Mouse (Mus musculus): Measurements from ENCODE around the gene Gm17617. TPM values are rescaled to one million over a fixed set of nuclear protein-coding genes. Genes with fewer than 3 reads are reported as not detected.
A peak's percentile ranks its signal among the peaks of the same experiment; 100 is the strongest.

The Gm17617 gene
- polyA plus RNA-seq (2014; fragmentation: Nextera tagmentation; extraction: Ambion mirVana) = not detected in 2 replicates

DNA sequence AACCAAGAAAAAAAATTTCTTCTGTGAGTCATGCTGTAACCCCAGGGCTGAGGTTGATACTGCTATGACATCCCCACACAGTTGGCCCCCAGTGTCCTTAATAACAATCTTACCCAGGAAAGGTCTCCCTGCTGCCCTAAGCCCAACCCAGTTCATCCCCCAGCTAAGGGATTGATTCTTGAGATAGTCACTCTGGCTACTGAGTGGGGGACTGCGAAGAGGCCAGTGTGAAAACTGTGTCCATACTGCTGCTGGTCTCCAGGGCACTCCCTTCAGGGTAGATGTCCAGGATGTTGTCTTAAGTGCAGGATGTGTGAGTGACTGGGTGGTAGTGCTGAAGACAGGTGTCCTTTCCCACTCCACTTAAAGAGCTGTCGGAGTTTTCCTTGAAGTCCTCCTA is at the start of gene Gm17617:
Gm17617 (minus strand) TSS at position 101 of the 400 bp plus-strand sequence.
- Histone ChIP-seq H3K4me2 (ENCODE audit: low read depth, low read length) (no peak within 1 kb of the TSS), H3K36me3 (replicated peaks; ENCODE audit: control insufficient read depth, insufficient read depth, low read depth, low read length) (peaks cover 3% of the 10 kb centered on the region), H3K4me3 (ENCODE audit: low read depth, low read length) (no peak within 1 kb of the TSS), H3K27me3 (ENCODE audit: control insufficient read depth, insufficient read depth, low read length) (no peaks in the 10 kb centered on the region), H3K9ac (replicated peaks; ENCODE audit: low read length) (no peak within 1 kb of the TSS), H3K9me3 (replicated peaks; ENCODE audit: control insufficient read depth, low read length) (no peaks in the 10 kb centered on the region), H3K4me1 (ENCODE audit: control insufficient read depth, insufficient read depth, low read length) (no peaks in the 10 kb centered on the region), H3K27ac (replicated peaks; ENCODE audit: low read depth, low read length) (no peak within 1 kb of the TSS)
- DNase-seq (ENCODE audit: low spot score) (no peak), ATAC-seq (replicated peaks; ENCODE audit: insufficient number of reproducible peaks, low FRiP score, low TSS enrichment, low read depth) (no peak)
- WGBS = 91% methylated on average over 2 of the region's 2 CpGs

DNA sequence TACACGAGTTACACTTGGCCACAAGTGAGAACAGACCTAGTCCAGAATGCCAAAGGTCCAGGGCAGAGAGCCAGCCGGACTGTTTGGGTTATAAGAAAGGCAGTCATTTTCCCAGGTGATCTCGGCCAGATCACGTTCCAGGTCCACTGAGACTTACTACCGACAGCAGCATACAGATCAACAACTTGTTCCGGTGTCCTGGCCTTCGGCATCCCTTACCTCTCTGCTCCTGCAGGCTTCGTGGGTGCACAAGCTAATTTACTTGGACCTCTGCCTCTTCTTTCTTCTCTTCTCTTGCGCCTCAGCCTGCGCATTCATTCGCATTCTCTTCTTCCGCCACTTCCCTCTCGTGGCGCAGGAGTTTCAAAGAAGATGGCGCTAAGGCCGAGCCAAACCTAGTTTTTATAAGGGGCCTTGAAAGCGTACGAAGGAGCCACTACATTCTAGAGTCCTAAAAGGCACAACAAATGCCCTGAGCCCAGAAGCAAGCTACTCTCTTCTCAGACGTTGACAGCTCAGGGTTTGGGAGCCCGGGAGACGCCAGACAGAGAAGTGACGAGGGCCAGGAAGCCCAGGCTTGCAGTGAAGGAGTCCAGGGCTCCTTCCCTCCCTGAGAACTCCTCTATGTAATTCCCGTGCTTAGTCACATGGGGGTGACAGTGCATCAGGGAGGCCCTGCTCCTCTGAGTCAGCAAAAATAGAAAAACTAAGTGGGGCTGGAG is 49.0 kb upstream of the Gm17617 start:
- DNase-seq (ENCODE audit: low spot score) (peak; percentile 75), ATAC-seq (replicated peaks; ENCODE audit: insufficient number of reproducible peaks, low FRiP score, low TSS enrichment, low read depth) (peak; percentile 61; the same call in 1 of the 2 replicates)
- Histone ChIP-seq H3K36me3 (replicated peaks; ENCODE audit: control insufficient read depth, insufficient read depth, low read depth, low read length) (no peaks in the 10 kb centered on the region), H3K9ac (replicated peaks; ENCODE audit: low read length) (peak overlapping the region; percentile 60), H3K4me3 (ENCODE audit: low read depth, low read length) (peak overlapping the region; percentile 32), H3K27me3 (ENCODE audit: control insufficient read depth, insufficient read depth, low read length) (no peaks in the 10 kb centered on the region), H3K4me1 (ENCODE audit: control insufficient read depth, insufficient read depth, low read length) (no peaks in the 10 kb centered on the region), H3K4me2 (ENCODE audit: low read depth, low read length) (peak overlapping the region; percentile 44), H3K9me3 (replicated peaks; ENCODE audit: control insufficient read depth, low read length) (no peaks in the 10 kb centered on the region), H3K27ac (replicated peaks; ENCODE audit: low read depth, low read length) (no peak overlapping the region)
- 4% methylated on average over 23 of the region's 23 CpGs for WGBS

DNA sequence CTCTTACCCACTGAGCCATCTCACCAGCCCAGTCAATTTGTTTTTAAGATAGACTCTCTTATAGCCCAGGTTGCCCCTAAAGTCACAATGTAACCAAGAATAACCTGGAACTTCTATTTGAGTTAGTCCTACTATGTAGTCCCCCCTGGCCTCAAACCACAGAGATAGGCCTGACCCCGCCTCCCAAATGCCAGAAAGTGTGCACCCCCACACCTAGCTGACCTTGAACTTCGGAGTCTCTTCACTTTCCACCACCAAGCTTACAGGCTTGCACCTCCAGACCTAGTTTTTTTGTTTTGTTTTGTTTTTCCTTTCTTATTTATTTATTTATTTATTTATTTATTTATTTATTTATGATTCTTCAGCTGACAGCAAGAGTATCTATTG is 48.4 kb upstream of the Gm17617 start:
- DNase-seq (ENCODE audit: low spot score) (no peak), ATAC-seq (replicated peaks; ENCODE audit: insufficient number of reproducible peaks, low FRiP score, low TSS enrichment, low read depth) (0 out of 2 replicates have a peak, but pooled peaks have one; percentile 16)
- Histone ChIP-seq H3K36me3 (replicated peaks; ENCODE audit: control insufficient read depth, insufficient read depth, low read depth, low read length) (no peaks in the 10 kb centered on the region), H3K9me3 (replicated peaks; ENCODE audit: control insufficient read depth, low read length) (no peaks in the 10 kb centered on the region), H3K9ac (replicated peaks; ENCODE audit: low read length) (no peak overlapping the region; the same call in 1 of the 2 replicates), H3K4me3 (ENCODE audit: low read depth, low read length) (no peak overlapping the region; the same call in 1 of the 2 replicates), H3K27me3 (ENCODE audit: control insufficient read depth, insufficient read depth, low read length) (no peaks in the 10 kb centered on the region), H3K4me1 (ENCODE audit: control insufficient read depth, insufficient read depth, low read length) (no peaks in the 10 kb centered on the region), H3K4me2 (ENCODE audit: low read depth, low read length) (no peak overlapping the region), H3K27ac (replicated peaks; ENCODE audit: low read depth, low read length) (no peak overlapping the region)
- WGBS = 66% methylated on average over 2 of the region's 2 CpGs

DNA sequence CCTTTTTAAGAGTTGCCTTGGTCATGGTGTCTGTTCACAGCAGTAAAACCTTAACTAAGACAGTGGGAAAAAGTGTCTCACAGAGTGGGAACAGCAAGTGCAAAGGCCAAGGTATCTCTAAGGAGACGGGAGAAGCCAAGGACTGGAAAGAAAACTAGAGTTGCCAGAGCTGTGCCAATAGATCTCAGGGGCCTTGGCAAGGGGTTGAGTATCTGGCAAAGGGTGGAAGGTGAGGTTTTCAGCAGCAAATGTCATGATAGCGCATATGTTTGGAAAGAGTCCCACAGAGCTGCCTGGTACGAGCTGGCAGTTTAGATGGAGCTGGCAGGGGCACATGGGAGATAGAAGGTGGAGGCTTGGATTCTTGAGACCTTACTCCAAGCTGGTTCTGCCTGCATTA is 46.2 kb upstream of the Gm17617 start:
- 88% methylated on average over 3 of the region's 3 CpGs for WGBS
- Histone ChIP-seq H3K4me1 (ENCODE audit: control insufficient read depth, insufficient read depth, low read length) (no peaks in the 10 kb centered on the region), H3K36me3 (replicated peaks; ENCODE audit: control insufficient read depth, insufficient read depth, low read depth, low read length) (no peaks in the 10 kb centered on the region), H3K4me2 (ENCODE audit: low read depth, low read length) (no peak overlapping the region), H3K27ac (replicated peaks; ENCODE audit: low read depth, low read length) (no peak overlapping the region), H3K4me3 (ENCODE audit: low read depth, low read length) (no peak overlapping the region), H3K9me3 (replicated peaks; ENCODE audit: control insufficient read depth, low read length) (no peaks in the 10 kb centered on the region), H3K27me3 (ENCODE audit: control insufficient read depth, insufficient read depth, low read length) (no peaks in the 10 kb centered on the region), H3K9ac (replicated peaks; ENCODE audit: low read length) (no peak overlapping the region)
- no peak for ATAC-seq (replicated peaks; ENCODE audit: insufficient number of reproducible peaks, low FRiP score, low TSS enrichment, low read depth)
- DNase-seq (ENCODE audit: low spot score) = no peak

GRCm38 (mm10) chr13:55178556-55178955 is 45.2 kb upstream of the Gm17617 start:
- H3K9me3 ChIP-seq (replicated peaks; ENCODE audit: control insufficient read depth, low read length) = no peaks in the 10 kb centered on the region
- WGBS = 32% methylated on average over 2 of the region's 2 CpGs
- no peak overlapping the region for H3K4me3 ChIP-seq (ENCODE audit: low read depth, low read length)
- H3K27ac ChIP-seq (replicated peaks; ENCODE audit: low read depth, low read length) = no peak overlapping the region
- H3K36me3 ChIP-seq (replicated peaks; ENCODE audit: control insufficient read depth, insufficient read depth, low read depth, low read length) = no peaks in the 10 kb centered on the region
- no peak overlapping the region for H3K9ac ChIP-seq (replicated peaks; ENCODE audit: low read length)
- no peak overlapping the region for H3K4me2 ChIP-seq (ENCODE audit: low read depth, low read length)
- no peaks in the 10 kb centered on the region for H3K4me1 ChIP-seq (ENCODE audit: control insufficient read depth, insufficient read depth, low read length)
- ATAC-seq (replicated peaks; ENCODE audit: insufficient number of reproducible peaks, low FRiP score, low TSS enrichment, low read depth) (no peak), DNase-seq (ENCODE audit: low spot score) (peak; percentile 82)
- H3K27me3 ChIP-seq (ENCODE audit: control insufficient read depth, insufficient read depth, low read length) = no peaks in the 10 kb centered on the region

- no peaks in the 10 kb centered on the region for H3K27me3 ChIP-seq (ENCODE audit: control insufficient read depth, insufficient read depth, low read length)
- no peak overlapping the region for H3K4me2 ChIP-seq (ENCODE audit: low read depth, low read length)
- WGBS = 69% methylated on average over 4 of the region's 4 CpGs
- no peak for DNase-seq (ENCODE audit: low spot score)
- H3K9ac ChIP-seq (replicated peaks; ENCODE audit: low read length) = no peak overlapping the region
- no peak overlapping the region for H3K4me3 ChIP-seq (ENCODE audit: low read depth, low read length)
- no peaks in the 10 kb centered on the region for H3K9me3 ChIP-seq (replicated peaks; ENCODE audit: control insufficient read depth, low read length)
- H3K36me3 ChIP-seq (replicated peaks; ENCODE audit: control insufficient read depth, insufficient read depth, low read depth, low read length) = no peaks in the 10 kb centered on the region
- no peak overlapping the region for H3K27ac ChIP-seq (replicated peaks; ENCODE audit: low read depth, low read length)
- H3K4me1 ChIP-seq (ENCODE audit: control insufficient read depth, insufficient read depth, low read length) = no peaks in the 10 kb centered on the region
- ATAC-seq (replicated peaks; ENCODE audit: insufficient number of reproducible peaks, low FRiP score, low TSS enrichment, low read depth) = no peak
Measured at GRCm38 (mm10) chr13:55177903-55178496, 44.7 kb upstream of the Gm17617 start.

- H3K4me3 ChIP-seq (ENCODE audit: low read depth, low read length) = no peak overlapping the region
- no peak overlapping the region for H3K9ac ChIP-seq (replicated peaks; ENCODE audit: low read length)
- H3K4me2 ChIP-seq (ENCODE audit: low read depth, low read length) = no peak overlapping the region
- WGBS = 79% methylated on average over 6 of the region's 6 CpGs
- H3K27ac ChIP-seq (replicated peaks; ENCODE audit: low read depth, low read length) = no peak overlapping the region
- ATAC-seq (replicated peaks; ENCODE audit: insufficient number of reproducible peaks, low FRiP score, low TSS enrichment, low read depth) (no peak), DNase-seq (ENCODE audit: low spot score) (no peak)
- H3K9me3 ChIP-seq (replicated peaks; ENCODE audit: control insufficient read depth, low read length) = no peaks in the 10 kb centered on the region
- H3K27me3 ChIP-seq (ENCODE audit: control insufficient read depth, insufficient read depth, low read length) = no peaks in the 10 kb centered on the region
- no peaks in the 10 kb centered on the region for H3K36me3 ChIP-seq (replicated peaks; ENCODE audit: control insufficient read depth, insufficient read depth, low read depth, low read length)
- H3K4me1 ChIP-seq (ENCODE audit: control insufficient read depth, insufficient read depth, low read length) = peaks cover 7% of the 10 kb centered on the region
Measured at GRCm38 (mm10) chr13:55176265-55176664, 42.9 kb upstream of the Gm17617 start.

DNA sequence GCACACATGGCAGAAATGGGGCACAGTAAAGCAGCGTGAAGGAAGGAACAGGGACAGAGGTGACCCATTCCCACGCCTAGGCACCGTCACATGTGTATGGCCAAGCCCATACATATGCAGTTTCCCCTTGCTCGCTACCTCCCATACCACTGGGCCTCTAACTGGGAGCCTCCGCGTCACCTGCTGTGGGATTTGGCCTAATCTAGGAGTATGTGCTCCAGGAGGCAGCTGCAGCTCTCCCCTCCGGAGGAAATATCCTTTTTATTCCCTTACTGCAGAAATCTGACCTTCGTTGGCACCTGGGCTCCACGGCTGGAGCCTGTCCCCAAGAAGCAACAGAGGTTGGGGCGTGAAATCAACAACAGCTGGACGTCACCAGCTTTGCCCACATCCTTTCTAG is 41.0 kb upstream of the Gm17617 start:
- ATAC-seq (replicated peaks; ENCODE audit: insufficient number of reproducible peaks, low FRiP score, low TSS enrichment, low read depth) = no peak
- Histone ChIP-seq H3K27ac (replicated peaks; ENCODE audit: low read depth, low read length) (no peak overlapping the region), H3K27me3 (ENCODE audit: control insufficient read depth, insufficient read depth, low read length) (no peaks in the 10 kb centered on the region), H3K4me3 (ENCODE audit: low read depth, low read length) (no peak overlapping the region), H3K9me3 (replicated peaks; ENCODE audit: control insufficient read depth, low read length) (no peaks in the 10 kb centered on the region), H3K36me3 (replicated peaks; ENCODE audit: control insufficient read depth, insufficient read depth, low read depth, low read length) (no peaks in the 10 kb centered on the region), H3K4me2 (ENCODE audit: low read depth, low read length) (no peak overlapping the region), H3K4me1 (ENCODE audit: control insufficient read depth, insufficient read depth, low read length) (peaks cover 7% of the 10 kb centered on the region), H3K9ac (replicated peaks; ENCODE audit: low read length) (no peak overlapping the region)
- DNase-seq (ENCODE audit: low spot score) = no peak
- 66% methylated on average over 11 of the region's 11 CpGs for WGBS
